ENCODE assay signal across 8 mouse cellular contexts in the genomic region with DNA sequence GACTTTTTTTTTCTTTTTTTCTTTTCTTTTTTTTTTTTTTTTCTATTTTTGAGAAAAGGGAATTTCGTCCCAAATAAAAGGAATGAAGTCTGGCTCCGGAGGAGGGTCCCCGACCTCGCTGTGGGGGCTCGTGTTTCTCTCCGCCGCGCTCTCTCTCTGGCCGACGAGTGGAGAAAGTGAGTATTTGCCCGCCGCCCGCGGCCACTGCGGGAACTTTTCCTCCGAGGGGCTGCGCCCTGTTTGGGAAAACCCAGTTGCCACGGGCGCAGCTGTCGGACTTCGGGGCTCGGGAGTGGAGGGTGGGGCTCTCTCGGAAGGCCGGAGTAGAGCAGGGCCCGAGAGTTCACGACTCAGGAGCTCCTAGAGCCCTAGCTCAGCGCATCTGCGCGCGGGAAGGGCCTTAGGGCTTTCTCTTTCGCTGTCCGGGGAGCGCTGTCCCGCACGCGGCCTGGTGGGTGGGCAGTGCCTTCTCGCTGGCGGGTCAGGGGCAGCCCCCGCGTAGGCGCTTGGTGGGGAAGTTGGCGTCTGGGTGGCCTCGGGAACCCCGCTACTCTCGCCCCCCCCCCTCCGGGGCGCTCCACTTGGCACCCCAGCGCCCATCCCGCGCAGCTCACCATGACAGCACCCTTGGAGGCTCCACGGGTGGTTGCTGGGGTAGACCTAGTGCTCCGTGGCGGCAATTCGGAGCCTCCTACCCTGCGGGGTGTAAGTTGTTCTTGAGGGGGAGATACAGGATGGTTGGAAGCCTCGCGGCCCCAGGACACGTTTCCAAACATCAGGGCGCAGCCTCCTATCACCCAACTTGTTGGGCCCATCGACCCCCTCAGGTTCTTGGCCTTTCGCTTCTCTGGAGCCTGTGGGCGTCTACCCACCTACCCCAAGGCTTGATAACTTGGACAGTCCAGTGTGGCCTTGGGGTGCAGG. TPM values are rescaled to one million over a fixed set of nuclear protein-coding genes. Genes with fewer than 3 reads are reported as not detected.
DNase-seq lines count a peak whose midpoint lies in the region; ATAC-seq lines count a peak whose summit lies in the region.

TSS of gene Igf1r (plus strand) at position 51 of the 924 bp plus-strand sequence.

- no peaks in the 10 kb centered on the region for H3K36me3 ChIP-seq in intestine, embryonic 14.5 days (ENCODE audit: control insufficient read depth, insufficient read depth, low read length)
- H3K36me3 ChIP-seq in limb, embryonic 13.5 days = no peaks in the 10 kb centered on the region
- H3K36me3 ChIP-seq in midbrain, embryonic 13.5 days = no peaks in the 10 kb centered on the region
- H3K36me3 ChIP-seq in splenic B cell, adult 2 months (ENCODE audit: control insufficient read depth, insufficient read depth, low read length, poor library complexity, severe bottlenecking) = no peaks in the 10 kb centered on the region

- peak within 1 kb of the TSS; percentile 100 for H3K27ac ChIP-seq in intestine, embryonic 14.5 days (ENCODE audit: low read depth)
- peak within 1 kb of the TSS; percentile 100 for H3K27ac ChIP-seq in limb, embryonic 13.5 days
- H3K27ac ChIP-seq in midbrain, embryonic 13.5 days = peak within 1 kb of the TSS; percentile 100

- WGBS in intestine, embryonic 14.5 days = under 1% methylated on average over 51 of the region's 62 CpGs
- under 1% methylated on average over 60 of the region's 62 CpGs for WGBS in limb, embryonic 13.5 days
- WGBS in midbrain, embryonic 13.5 days = 0% methylated on average over 56 of the region's 62 CpGs

- peak within 1 kb of the TSS; percentile 97 for H3K4me2 ChIP-seq in intestine, embryonic 14.5 days (ENCODE audit: low read length)
- peak within 1 kb of the TSS; percentile 79 for H3K4me2 ChIP-seq in limb, embryonic 13.5 days (replicated peaks)
- peak within 1 kb of the TSS; percentile 100 for H3K4me2 ChIP-seq in midbrain, embryonic 13.5 days (replicated peaks)

- DNase-seq in left cerebral cortex, adult 18-20 months (ENCODE audit: low spot score in 2 of 2) = peak; percentile 25 to 40
- no peak for DNase-seq in left cerebral cortex, adult 11 months (ENCODE audit: low spot score)
- DNase-seq in cerebellum, postnatal 36 days = peak; percentile 35 to 37
- DNase-seq in gastrocnemius, postnatal 4 days (ENCODE audit: low spot score in 2 of 2) = peak; percentile 46 to 75
- peak; percentile 80 for DNase-seq in intestine, embryonic 14.5 days (ENCODE audit: low spot score)
- DNase-seq in splenic B cell, adult 2 months (ENCODE audit: low read depth, low spot score) = peak; percentile 38

- peak within 1 kb of the TSS; percentile 93 for H3K9ac ChIP-seq in intestine, embryonic 14.5 days (ENCODE audit: low read length)
- H3K9ac ChIP-seq in limb, embryonic 13.5 days = peak within 1 kb of the TSS; percentile 99
- H3K9ac ChIP-seq in midbrain, embryonic 13.5 days (replicated peaks) = peak within 1 kb of the TSS; percentile 96

- ATAC-seq in intestine, embryonic 14.5 days (replicated peaks; ENCODE audit: low FRiP score, low TSS enrichment, low read depth) = no peak
- no peak for ATAC-seq in limb, embryonic 13.5 days (ENCODE audit: low FRiP score, low read depth)
- ATAC-seq in midbrain, embryonic 13.5 days = no peak

- peak within 1 kb of the TSS; percentile 87 for H3K4me3 ChIP-seq in intestine, embryonic 14.5 days (ENCODE audit: low read depth, low read length)
- peak within 1 kb of the TSS; percentile 98 for H3K4me3 ChIP-seq in limb, embryonic 13.5 days
- H3K4me3 ChIP-seq in midbrain, embryonic 13.5 days (replicated peaks) = peak within 1 kb of the TSS; percentile 95

- no peaks in the 10 kb centered on the region for H3K27me3 ChIP-seq in intestine, embryonic 14.5 days (replicated peaks; ENCODE audit: control insufficient read depth, insufficient read depth, low read length)
- no peaks in the 10 kb centered on the region for H3K27me3 ChIP-seq in limb, embryonic 13.5 days
- H3K27me3 ChIP-seq in midbrain, embryonic 13.5 days = no peaks in the 10 kb centered on the region
- no peaks in the 10 kb centered on the region; the same call in 1 of the 2 replicates for H3K27me3 ChIP-seq in splenic B cell, adult 2 months (ENCODE audit: control insufficient read depth, insufficient read depth, low read length, poor library complexity, severe bottlenecking)

- H3K4me1 ChIP-seq in intestine, embryonic 14.5 days (replicated peaks; ENCODE audit: control insufficient read depth, insufficient read depth, low read length) = peaks cover 24% of the 10 kb centered on the region
- H3K4me1 ChIP-seq in limb, embryonic 13.5 days = peaks cover 35% of the 10 kb centered on the region
- peaks cover 44% of the 10 kb centered on the region for H3K4me1 ChIP-seq in midbrain, embryonic 13.5 days (replicated peaks)

- H3K9me3 ChIP-seq in intestine, embryonic 14.5 days (ENCODE audit: control insufficient read depth, low read length) = no peaks in the 10 kb centered on the region
- no peaks in the 10 kb centered on the region for H3K9me3 ChIP-seq in limb, embryonic 13.5 days
- no peaks in the 10 kb centered on the region for H3K9me3 ChIP-seq in midbrain, embryonic 13.5 days

RNA-seq across cellular contexts. Expression of gene Igf1r, which starts in this region (rescaled TPM):
- total RNA-seq in left cerebral cortex, adult 18-20 months (2021) = 10 to 100 TPM; 44.8 to 47.0 TPM
- 10 to 100 TPM; 40.6 to 41.0 TPM for total RNA-seq in gastrocnemius, postnatal 4 days (2021)
- polyA plus RNA-seq in intestine, embryonic 14.5 days (2014; fragmentation: Nextera tagmentation; extraction: Ambion mirVana) = 18.4 and 18.5 TPM in 2 replicates
- 36.8 and 39.4 TPM in 2 replicates for polyA plus RNA-seq in limb, embryonic 13.5 days (2015; fragmentation: Nextera tagmentation; extraction: Ambion mirVana)
- polyA plus RNA-seq in midbrain, embryonic 13.5 days (2015; fragmentation: Nextera tagmentation; extraction: Ambion mirVana) = 28.0 and 31.4 TPM in 2 replicates
